Mouse (Mus musculus) cortical plate, adult 2 months (tissue): ENCODE measurements at regions not wholly inside any gene's neighbourhood (a gene's known extent, or its start where the extent isn't known, plus 50 kb on each side); places are given as distances from the start of the nearest gene placed in this dataset.

Experiments used
- CTCF ChIP-seq: fragments of 200-500 bp; IDR thresholded peaks from 2 replicates; pipeline ENCODE4 v1.5.1; 2011; ENCODE audit warnings: mild to moderate bottlenecking, control low read depth, low read length; ENCODE audit not compliant: insufficient read depth; ENCODE audit errors: extremely low read depth
- POLR2A ChIP-seq: fragments of 200-500 bp; IDR thresholded peaks from 2 replicates; pipeline ENCODE4 v1.6.1; 2011; ENCODE audit warnings: mild to moderate bottlenecking, low read length, control low read depth; ENCODE audit not compliant: insufficient read depth; ENCODE audit errors: extremely low read depth

DNA sequence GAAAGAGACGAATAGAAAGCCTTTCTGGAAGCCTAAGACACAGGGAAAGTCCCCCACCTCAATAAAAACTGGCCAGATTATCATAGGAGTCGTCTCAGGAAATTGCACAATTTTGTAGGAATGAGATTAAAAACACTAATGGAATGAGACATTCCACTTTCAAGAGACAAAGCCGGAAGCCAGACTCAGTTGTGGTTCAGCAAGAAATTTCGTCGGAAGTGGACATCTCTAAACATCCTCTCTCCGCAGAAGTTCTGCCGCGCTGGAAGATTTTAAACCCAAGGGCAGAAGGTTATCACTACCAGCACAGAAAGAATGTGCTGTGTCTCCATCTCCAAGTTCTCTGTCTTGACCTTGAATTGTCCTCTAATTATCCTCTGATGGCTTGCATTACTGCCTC lies 63.5 kb upstream of the Lnx1 start:
- TF ChIP-seq CTCF (no peak), POLR2A (no peak)
